Mouse (Mus musculus) cerebellum, adult 2 months (tissue): ENCODE data around the gene Tbc1d4. TPM values are rescaled to one million over a fixed set of nuclear protein-coding genes. Genes with fewer than 3 reads are reported as not detected.

Experiments
- DNase-seq, 2 experiments: peaks; one replicate each; pipeline ENCODE4 v3.0.0; 2021
- H3K27ac ChIP-seq: fragments of 200-500 bp; 2 replicates; pipeline ENCODE4 v1.5.1; 2012; ENCODE audit warnings: low read length, control low read depth, inconsistent platforms; ENCODE audit not compliant: insufficient read depth
- H3K27me3 ChIP-seq: fragments of 200-500 bp; 2 replicates; pipeline ENCODE4 v1.6.1; 2012; ENCODE audit warnings: inconsistent platforms, mild to moderate bottlenecking, low read length, moderate library complexity; ENCODE audit not compliant: control insufficient read depth, insufficient read depth
- H3K4me1 ChIP-seq: fragments of 200-500 bp; 2 replicates; pipeline ENCODE4 v1.6.1; 2011; ENCODE audit warnings: low read length; ENCODE audit not compliant: control insufficient read depth, insufficient read depth
- H3K4me3 ChIP-seq: fragments of 200-500 bp; replicated peaks from 2 replicates; pipeline ENCODE3; 2011; ENCODE audit warnings: mild to moderate bottlenecking, low read depth, low read length, control low read depth; ENCODE audit not compliant: insufficient read depth
- CTCF ChIP-seq: fragments of 200-500 bp; IDR thresholded peaks from 2 replicates; pipeline ENCODE4 v1.5.1; 2011; ENCODE audit warnings: low read depth, mild to moderate bottlenecking, control low read depth, low read length, moderate library complexity, borderline replicate concordance; ENCODE audit not compliant: insufficient read depth
- POLR2A ChIP-seq: fragments of 200-500 bp; IDR thresholded peaks from 2 replicates; pipeline ENCODE4 v1.6.1; 2011; ENCODE audit warnings: low read length, control low read depth, borderline replicate concordance; ENCODE audit not compliant: insufficient read depth
- WGBS: fragments of 180-500 bp; shearing (Covaris S2); methylation state at CpG from one replicate; pipeline ENCODE4 v1.1.7; 2018; 5-methylcytosine and 5-hydroxymethylcytosine counted together
- polyA plus RNA-seq: library from polyadenylated mRNA; depleted of rRNA; stranded (reverse); fragments of >200 nt; gene quantifications from 2 replicates; pipeline ENCODE4 v1.2.3, GENCODE M21; 2012; rRNA removed

Tbc1d4 gene
- 35.9 and 42.6 TPM in 2 replicates for polyA plus RNA-seq

DNA sequence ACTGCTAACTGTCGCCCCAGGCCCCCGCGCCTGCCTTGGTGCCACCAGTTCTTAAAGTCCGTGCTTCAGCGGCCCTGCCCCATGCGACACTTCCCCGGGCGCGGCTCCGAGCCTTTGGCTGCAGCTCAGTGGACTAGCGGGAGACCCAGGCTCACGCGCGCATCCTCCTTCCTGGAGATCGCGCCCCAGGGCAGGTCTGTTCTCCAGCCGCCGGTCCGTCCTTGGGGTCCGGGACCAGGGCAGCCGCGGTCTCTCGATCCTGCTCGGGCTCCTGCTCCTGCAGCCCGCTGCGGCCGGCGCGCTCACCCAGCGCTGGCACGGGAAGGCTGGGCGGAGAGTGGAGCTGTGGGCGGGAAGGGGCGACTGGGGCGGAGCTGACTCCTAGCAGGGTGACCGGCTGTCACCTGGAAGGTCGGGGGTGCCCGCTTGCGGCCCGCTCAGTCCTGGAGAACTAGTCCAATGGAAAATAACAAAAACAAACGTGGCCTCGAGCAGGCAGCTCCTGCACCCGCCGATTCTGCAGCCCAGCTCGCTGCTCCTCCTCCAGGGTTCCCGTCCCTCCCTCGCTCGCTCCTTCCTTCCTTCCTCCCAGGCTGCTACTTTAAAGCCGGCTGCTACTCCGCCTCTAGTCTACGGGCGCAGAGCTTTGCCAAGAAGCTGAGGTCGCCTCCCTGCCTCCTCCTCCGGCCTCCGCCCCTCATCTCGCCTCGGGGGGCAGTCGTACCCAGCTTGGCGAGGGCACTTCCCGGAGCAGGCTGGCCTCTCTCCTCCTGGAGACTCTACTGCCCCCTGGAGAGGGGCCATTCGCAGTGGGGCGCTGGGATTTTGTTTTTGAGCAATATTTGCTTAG is at the start of gene Tbc1d4:
Gene Tbc1d4 (minus strand): TSS at position 673 of the 850 bp plus-strand sequence.
- peak; percentile 92 for DNase-seq
- peak within 1 kb of the TSS; percentile 60 for H3K27ac ChIP-seq
- H3K4me1 ChIP-seq: no peaks in the 10 kb centered on the region
- peak; percentile 36; the same call in 1 of the 2 replicates for TF ChIP-seq CTCF
- TF ChIP-seq POLR2A: peak; percentile 66
- no peaks in the 10 kb centered on the region for H3K27me3 ChIP-seq
- WGBS: under 1% methylated on average over 62 of the region's 62 CpGs
- H3K4me3 ChIP-seq: peak within 1 kb of the TSS; percentile 67

GRCm38 (mm10) chr14:101656307-101656706 is 47.3 kb upstream of the Tbc1d4 start:
- Histone ChIP-seq H3K4me3 (no peak overlapping the region), H3K27me3 (no peaks in the 10 kb centered on the region), H3K4me1 (no peaks in the 10 kb centered on the region; the same call in 1 of the 2 replicates), H3K27ac (no peak overlapping the region)
- no peak for DNase-seq
- WGBS: 80% methylated on average over 10 of the region's 10 CpGs
- no peak for TF ChIP-seq CTCF

DNA sequence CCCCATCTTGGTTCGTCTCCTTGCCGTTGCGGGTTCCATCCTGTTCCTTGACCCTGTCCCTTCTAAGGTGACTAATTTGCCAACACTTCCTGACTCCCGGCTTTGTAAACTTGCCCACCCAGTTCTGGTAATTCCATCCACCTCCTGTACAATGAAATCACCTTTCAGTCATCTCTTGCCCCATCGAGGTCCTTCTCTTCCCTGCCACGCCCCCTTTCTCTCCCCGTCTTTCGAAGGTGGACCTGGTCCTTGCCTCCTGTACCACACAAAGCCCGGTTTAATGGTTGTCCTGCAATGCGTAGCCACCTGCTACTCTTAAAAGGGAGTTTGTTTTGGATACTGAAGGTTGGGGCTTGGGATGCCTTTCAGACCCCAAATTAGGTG is 45.5 kb upstream of the Tbc1d4 start:
- Histone ChIP-seq H3K27me3 (no peaks in the 10 kb centered on the region), H3K4me1 (no peaks in the 10 kb centered on the region; the same call in 1 of the 2 replicates), H3K27ac (no peak overlapping the region), H3K4me3 (peak overlapping the region; percentile 73)
- under 1% methylated on average over 10 of the region's 10 CpGs for WGBS
- no peak for TF ChIP-seq POLR2A
- TF ChIP-seq CTCF: no peak
- no peak for DNase-seq

GRCm38 (mm10) chr14:101653581-101654525 is 44.9 kb upstream of the Tbc1d4 start, which contains the start of gene Uchl3:
Gene Uchl3, plus strand, starts transcription at chr14:101653967.
- Histone ChIP-seq H3K4me1 (no peaks in the 10 kb centered on the region), H3K27me3 (no peaks in the 10 kb centered on the region), H3K27ac (peak within 1 kb of the TSS; percentile 85), H3K4me3 (peak within 1 kb of the TSS; percentile 73)
- under 1% methylated on average over 81 of the region's 81 CpGs for WGBS
- peak; percentile 89 for TF ChIP-seq CTCF
- peak; percentile 54; the same call in 1 of the 2 replicates for TF ChIP-seq POLR2A
- peak; percentile 93 to 99 for DNase-seq

DNA sequence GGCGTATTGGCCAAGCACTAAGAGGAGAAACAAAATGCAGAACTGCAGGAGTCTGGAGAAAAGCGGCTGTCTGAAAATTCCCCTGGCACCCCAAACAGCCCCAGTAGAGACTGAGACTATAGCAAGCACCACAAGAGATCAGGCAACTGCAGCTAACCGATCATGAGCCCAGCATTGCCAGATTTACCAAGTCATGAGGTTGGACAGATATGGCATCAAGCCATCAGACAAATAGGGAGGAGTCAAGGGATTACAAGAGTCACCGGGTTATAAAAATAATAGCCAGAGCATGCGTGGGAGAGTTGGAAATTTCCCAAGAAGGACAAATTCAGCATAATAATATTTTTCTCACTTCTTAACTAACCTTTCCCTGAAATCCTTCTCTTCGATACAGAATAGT is 43.6 kb upstream of the Tbc1d4 start:
- DNase-seq: peak in 1 of 2 experiments; percentile 15
- no peak overlapping the region for H3K4me3 ChIP-seq
- 57% methylated on average over 6 of the region's 6 CpGs for WGBS

GRCm38 (mm10) chr14:101650551-101650950 is 41.6 kb upstream of the Tbc1d4 start:
- DNase-seq: no peak

More for the DNA sequence above, 43.6 kb upstream of the Tbc1d4 start:
- no peak for TF ChIP-seq POLR2A
- no peak for TF ChIP-seq CTCF
- Histone ChIP-seq H3K27me3 (no peaks in the 10 kb centered on the region), H3K27ac (no peak overlapping the region), H3K4me1 (no peaks in the 10 kb centered on the region)

GRCm38 (mm10) chr14:101644948-101645347 is 36.0 kb upstream of the Tbc1d4 start:
- no peak overlapping the region for H3K27ac ChIP-seq
- no peaks in the 10 kb centered on the region for H3K27me3 ChIP-seq
- WGBS: 91% methylated on average over 1 of the region's 1 CpGs
- DNase-seq: no peak
- no peak overlapping the region for H3K4me3 ChIP-seq
- H3K4me1 ChIP-seq: no peaks in the 10 kb centered on the region
- TF ChIP-seq CTCF: no peak
- TF ChIP-seq POLR2A: no peak

More at GRCm38 (mm10) chr14:101650551-101650950, 41.6 kb upstream of the Tbc1d4 start:
- Histone ChIP-seq H3K27me3 (no peaks in the 10 kb centered on the region), H3K4me1 (no peaks in the 10 kb centered on the region), H3K27ac (no peak overlapping the region), H3K4me3 (no peak overlapping the region)
- 86% methylated on average over 4 of the region's 4 CpGs for WGBS
- TF ChIP-seq POLR2A (no peak), CTCF (no peak)
